Mouse (Mus musculus) kidney, postnatal 0 days (tissue): ENCODE results near the gene Hpd. TPM values are rescaled to one million over a fixed set of nuclear protein-coding genes. Genes with fewer than 3 reads are reported as not detected.

Source experiments
- ATAC-seq: fragments of 200-750 bp; cut with Nextera tagmentation; replicated peaks from 2 replicates; pipeline ENCODE4 v1.8.0; 2017; ENCODE audit warnings: low read depth, moderate number of reproducible peaks, moderate TSS enrichment, moderate library complexity; ENCODE audit not compliant: low FRiP score
- DNase-seq: peaks from one replicate; pipeline ENCODE4 v3.0.0-alpha.2; 2016; ENCODE audit warnings: low spot score
- H3K27ac ChIP-seq: fragments of 300-500 bp; sonication (generic); 2 replicates; pipeline ENCODE4 v1.5.1; 2014; ENCODE audit warnings: mild to moderate bottlenecking
- H3K27me3 ChIP-seq: fragments of 300-500 bp; sonication (generic); 2 replicates; pipeline ENCODE4 v1.6.1; 2014; ENCODE audit warnings: low read length, mixed read lengths; ENCODE audit not compliant: insufficient read depth
- H3K36me3 ChIP-seq: fragments of 300-500 bp; sonication (generic); 2 replicates; pipeline ENCODE4 v1.6.1; 2014; ENCODE audit warnings: low read length, mixed read lengths; ENCODE audit not compliant: insufficient read depth
- H3K4me1 ChIP-seq: fragments of 300-500 bp; sonication (generic); replicated peaks from 2 replicates; pipeline ENCODE4 v1.6.1; 2014; ENCODE audit warnings: antibody characterized with exemption, low read length, mixed read lengths; ENCODE audit not compliant: insufficient read depth
- H3K4me2 ChIP-seq: fragments of 300-500 bp; sonication (generic); 2 replicates; pipeline ENCODE4 v1.6.1; 2014; ENCODE audit warnings: mild to moderate bottlenecking, low read length, moderate library complexity, mixed read lengths
- H3K4me3 ChIP-seq: fragments of 300-500 bp; sonication (generic); replicated peaks from 2 replicates; pipeline ENCODE4 v1.5.1; 2014; ENCODE audit warnings: low read depth, low read length
- H3K9ac ChIP-seq: fragments of 300-500 bp; sonication (generic); 2 replicates; pipeline ENCODE4 v1.6.1; 2014; ENCODE audit warnings: low read depth, low read length
- H3K9me3 ChIP-seq: fragments of 300-500 bp; sonication (generic); replicated peaks from 2 replicates; pipeline ENCODE4 v1.6.1; 2016; ENCODE audit warnings: low read length, inconsistent platforms, mixed read lengths
- CTCF ChIP-seq: IDR thresholded peaks from 2 replicates; pipeline ENCODE4 v1.5.1; 2016; ENCODE audit warnings: antibody characterized with exemption, low read depth, mild to moderate bottlenecking, moderate library complexity
- WGBS: fragments of 180-500 bp; shearing (Covaris S2); extraction: QIAGEN DNeasy Blood & Tissue Kit; methylation state at CpG from one replicate; pipeline ENCODE4 v1.1.7; 2014; 5-methylcytosine and 5-hydroxymethylcytosine counted together
- polyA plus RNA-seq: library from polyadenylated mRNA; unstranded; fragments of >200 nt; fragmentation: Nextera tagmentation; extraction: Ambion mirVana; gene quantifications from 2 replicates; pipeline ENCODE4 v1.2.1, GENCODE M21; 2015

The Hpd gene
- polyA plus RNA-seq, 1 experiment from 2014 or later: 0.45 TPM

DNA sequence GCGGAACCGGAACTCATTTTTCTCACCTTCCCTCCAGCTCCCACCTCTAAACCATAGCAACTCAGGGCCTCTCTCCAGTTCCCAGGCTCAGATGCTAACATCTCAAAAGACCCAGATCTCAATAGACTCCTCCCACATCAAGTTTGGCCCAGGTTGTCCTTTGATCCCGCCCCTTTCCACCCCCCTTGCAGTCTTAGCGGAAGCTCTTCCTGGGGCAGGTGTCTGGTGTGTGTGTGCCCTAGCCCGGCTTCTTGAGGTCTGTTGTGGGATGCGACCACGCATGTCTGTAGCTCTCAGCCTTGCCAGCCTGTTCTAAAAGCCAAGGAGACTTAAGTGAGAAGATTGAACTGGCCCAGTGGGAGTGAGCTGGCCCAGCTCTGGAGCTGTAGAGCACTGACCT, 31.9 kb downstream of the Hpd start:
- no peak for ATAC-seq
- H3K4me1 ChIP-seq: peaks cover 27% of the 10 kb centered on the region
- no peaks in the 10 kb centered on the region for H3K27me3 ChIP-seq
- H3K9me3 ChIP-seq: no peaks in the 10 kb centered on the region
- TF ChIP-seq CTCF: no peak
- WGBS: 13% methylated on average over 7 of the region's 7 CpGs
- H3K36me3 ChIP-seq: peaks cover 63% of the 10 kb centered on the region
- peak overlapping the region; percentile 56 for H3K4me2 ChIP-seq
- DNase-seq: no peak
- no peak overlapping the region for H3K9ac ChIP-seq
- 0 out of 2 replicates have a peak overlapping the region, but pooled peaks have one; percentile 47 for H3K27ac ChIP-seq
- H3K4me3 ChIP-seq: peak overlapping the region; percentile 21

DNA sequence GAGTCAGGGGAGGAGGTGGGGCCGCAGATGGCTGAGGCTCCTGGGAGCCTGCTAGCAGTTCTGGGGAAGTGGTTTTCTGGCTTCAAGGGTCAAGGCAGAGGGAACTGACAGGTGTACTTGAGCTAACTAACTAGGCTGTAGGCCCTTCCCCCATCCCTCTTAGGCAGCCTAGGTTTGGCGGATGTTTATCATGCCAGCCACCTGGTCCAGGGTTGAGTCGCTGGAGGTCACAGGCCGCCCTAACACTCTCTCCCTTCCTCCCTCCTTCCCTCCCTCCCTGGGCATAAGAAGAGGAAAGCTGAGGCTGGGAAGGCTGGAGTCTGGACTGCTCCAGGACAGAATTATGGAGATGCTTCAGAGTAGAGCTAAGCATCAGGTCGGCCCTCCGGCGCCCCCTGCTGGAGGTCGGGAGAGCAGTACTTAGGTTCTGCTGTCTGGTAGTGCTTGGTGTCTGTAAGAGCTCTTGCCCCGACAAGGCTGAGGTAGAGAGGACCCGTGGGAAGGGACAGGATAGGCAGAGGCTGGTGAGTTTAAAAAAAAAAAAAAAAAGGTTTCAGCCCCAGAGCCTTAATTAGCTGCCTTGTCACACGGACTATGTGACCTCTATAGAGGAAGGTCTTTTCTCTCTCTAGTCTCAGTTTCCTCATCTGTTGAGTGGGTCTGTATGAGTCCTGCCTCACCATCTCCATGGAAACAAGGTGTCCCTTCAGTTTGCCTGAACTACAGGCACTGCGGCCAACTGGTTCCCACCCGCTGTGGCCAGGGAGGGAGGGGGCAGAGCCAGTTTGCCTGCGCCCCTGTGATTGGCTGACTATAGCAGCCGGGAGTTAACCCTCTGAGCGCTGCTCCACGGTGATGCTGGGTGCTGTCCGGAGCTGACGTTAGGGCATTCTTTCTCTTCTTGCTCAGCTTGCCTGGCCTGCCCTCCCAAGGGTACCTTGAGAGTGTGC, 32.8 kb downstream of the Hpd start:
- H3K4me1 ChIP-seq: peaks cover 35% of the 10 kb centered on the region
- H3K36me3 ChIP-seq: peaks cover 63% of the 10 kb centered on the region
- H3K4me3 ChIP-seq: peak overlapping the region; percentile 21
- peak; percentile 93 for TF ChIP-seq CTCF
- DNase-seq (peak; percentile 95), ATAC-seq (peak; percentile 78)
- H3K9ac ChIP-seq: peak overlapping the region; percentile 15; the same call in 1 of the 2 replicates
- no peaks in the 10 kb centered on the region for H3K27me3 ChIP-seq
- H3K27ac ChIP-seq: peak overlapping the region; percentile 50
- 4% methylated on average over 19 of the region's 19 CpGs for WGBS
- peak overlapping the region; percentile 56 for H3K4me2 ChIP-seq
- H3K9me3 ChIP-seq: no peaks in the 10 kb centered on the region

DNA sequence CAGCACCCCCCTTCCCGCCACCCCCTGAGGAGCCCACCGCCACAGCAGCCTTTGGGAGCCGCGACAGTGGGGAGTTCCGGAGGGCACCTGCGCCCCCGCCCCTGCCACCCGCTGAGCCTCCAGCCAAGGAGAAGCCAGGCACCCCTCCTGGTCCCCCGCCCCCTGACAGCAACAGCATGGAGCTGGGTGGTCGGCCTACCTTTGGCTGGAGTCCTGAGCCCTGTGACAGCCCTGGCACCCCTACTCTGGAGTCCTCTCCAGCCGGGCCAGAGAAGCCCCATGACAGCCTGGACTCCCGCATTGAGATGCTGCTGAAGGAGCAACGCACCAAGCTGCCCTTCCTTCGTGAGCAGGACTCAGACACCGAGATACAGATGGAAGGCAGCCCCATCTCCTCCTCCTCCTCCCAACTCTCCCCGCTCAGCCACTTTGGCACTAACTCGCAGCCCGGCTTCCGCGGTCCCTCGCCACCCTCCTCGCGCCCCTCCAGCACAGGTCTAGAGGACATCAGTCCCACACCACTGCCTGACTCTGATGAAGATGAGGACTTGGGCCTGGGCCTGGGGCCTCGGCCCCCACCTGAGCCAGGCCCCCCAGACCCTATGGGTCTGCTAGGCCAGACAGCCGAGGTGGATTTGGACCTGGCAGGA, 34.3 kb downstream of the Hpd start:
- TF ChIP-seq CTCF: no peak
- Histone ChIP-seq H3K27ac (no peak overlapping the region), H3K9ac (no peak overlapping the region), H3K9me3 (no peaks in the 10 kb centered on the region), H3K36me3 (peaks cover 51% of the 10 kb centered on the region), H3K4me2 (no peak overlapping the region), H3K4me1 (peaks cover 43% of the 10 kb centered on the region), H3K4me3 (no peak overlapping the region), H3K27me3 (no peaks in the 10 kb centered on the region)
- 86% methylated on average over 25 of the region's 25 CpGs for WGBS
- DNase-seq (no peak), ATAC-seq (no peak)

DNA sequence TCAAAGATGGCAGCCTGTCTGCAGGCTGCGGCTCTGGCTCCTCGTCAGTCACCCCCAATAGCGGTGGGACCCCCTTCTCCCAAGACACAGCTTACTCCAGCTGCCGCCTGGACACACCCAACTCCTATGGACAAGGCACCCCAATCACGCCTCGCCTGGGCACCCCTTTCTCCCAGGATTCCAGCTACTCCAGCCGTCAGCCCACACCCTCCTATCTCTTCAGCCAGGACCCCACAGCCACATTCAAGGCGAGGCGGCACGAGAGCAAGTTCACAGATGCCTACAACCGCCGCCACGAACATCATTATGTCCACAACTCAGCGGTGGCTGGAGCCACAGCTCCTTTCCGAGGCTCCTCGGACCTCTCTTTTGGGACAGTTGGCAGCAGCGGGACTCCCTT, 35.0 kb downstream of the Hpd start:
- Histone ChIP-seq H3K9me3 (no peaks in the 10 kb centered on the region), H3K4me1 (peaks cover 43% of the 10 kb centered on the region), H3K9ac (no peak overlapping the region), H3K4me2 (no peak overlapping the region), H3K27me3 (no peaks in the 10 kb centered on the region), H3K36me3 (peaks cover 44% of the 10 kb centered on the region), H3K27ac (no peak overlapping the region), H3K4me3 (no peak overlapping the region)
- WGBS: 87% methylated on average over 17 of the region's 17 CpGs
- ATAC-seq: no peak
- TF ChIP-seq CTCF: no peak
- no peak for DNase-seq

DNA sequence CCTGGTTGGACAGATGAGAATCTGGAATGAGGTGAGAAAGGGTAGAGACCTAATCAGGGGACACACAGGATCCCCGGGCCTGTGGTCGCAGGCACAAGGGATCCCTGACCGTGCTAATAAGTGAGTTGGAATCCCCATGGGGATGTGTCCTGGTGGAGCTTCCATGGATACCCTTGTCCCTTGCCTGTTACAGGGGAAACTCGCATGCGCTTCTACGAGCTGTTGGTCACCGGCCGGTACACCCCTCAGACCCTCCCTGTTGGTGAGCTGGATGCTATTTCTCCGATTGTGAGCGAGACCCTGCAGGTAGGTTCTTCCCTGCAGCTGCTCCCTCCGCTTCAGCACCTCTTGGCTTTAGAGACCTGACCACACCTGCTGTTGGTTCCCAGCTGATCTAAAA, 36.2 kb downstream of the Hpd start:
- peaks cover 34% of the 10 kb centered on the region for H3K36me3 ChIP-seq
- H3K4me2 ChIP-seq: no peak overlapping the region
- no peak overlapping the region for H3K4me3 ChIP-seq
- no peak for TF ChIP-seq CTCF
- H3K27me3 ChIP-seq: no peaks in the 10 kb centered on the region
- no peak overlapping the region for H3K27ac ChIP-seq
- ATAC-seq: no peak
- no peaks in the 10 kb centered on the region for H3K9me3 ChIP-seq
- WGBS: 88% methylated on average over 11 of the region's 11 CpGs
- no peak overlapping the region for H3K9ac ChIP-seq
- H3K4me1 ChIP-seq: peaks cover 40% of the 10 kb centered on the region
- DNase-seq: no peak

DNA sequence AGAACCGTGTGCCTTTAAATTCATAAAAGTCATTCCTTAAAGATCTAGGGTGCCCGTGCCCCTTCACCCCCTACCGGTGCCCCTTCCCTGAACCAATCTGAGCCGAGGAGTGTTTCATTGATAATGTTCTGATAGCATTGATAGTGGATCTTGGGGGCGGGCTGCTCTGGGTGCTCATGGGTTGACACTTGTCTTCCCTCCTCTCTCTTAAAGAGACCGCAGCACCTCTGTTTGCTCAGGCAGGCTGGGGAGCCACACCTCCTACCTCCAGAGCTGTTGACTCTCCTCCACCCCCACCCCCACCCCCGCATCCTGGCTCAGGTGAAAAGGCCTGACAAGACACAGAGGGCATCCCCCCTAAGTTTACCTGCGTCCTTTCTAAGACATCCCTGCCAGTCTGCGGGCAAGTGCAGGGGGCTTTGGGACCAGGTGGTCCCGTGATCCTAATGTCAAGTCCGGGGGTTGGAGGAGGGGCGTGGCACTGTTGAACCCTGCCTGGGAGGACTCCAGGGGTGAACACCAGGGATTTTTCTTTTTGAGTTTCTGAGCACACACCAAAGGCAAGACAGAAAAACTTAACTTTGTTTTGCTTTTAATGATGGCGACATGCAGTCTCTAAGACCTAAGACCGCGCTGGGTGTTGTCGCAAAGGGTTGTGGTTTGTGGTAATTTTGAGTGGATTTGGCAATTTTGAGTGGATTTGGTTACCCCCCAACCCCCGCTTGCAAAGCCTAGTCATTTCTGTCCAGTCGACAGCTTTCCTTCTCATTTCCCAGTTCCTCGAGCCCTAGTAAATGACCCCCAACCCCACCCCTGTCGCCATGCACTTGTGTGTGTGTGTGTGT, 37.6 kb downstream of the Hpd start:
- H3K36me3 ChIP-seq: peaks cover 26% of the 10 kb centered on the region
- TF ChIP-seq CTCF: no peak
- WGBS: 33% methylated on average over 20 of the region's 20 CpGs
- ATAC-seq: no peak
- H3K9me3 ChIP-seq: no peaks in the 10 kb centered on the region
- H3K9ac ChIP-seq: 0 out of 2 replicates have a peak overlapping the region, but pooled peaks have one; percentile 98
- H3K27ac ChIP-seq: no peak overlapping the region
- H3K27me3 ChIP-seq: no peaks in the 10 kb centered on the region
- H3K4me1 ChIP-seq: peaks cover 29% of the 10 kb centered on the region
- DNase-seq: no peak
- H3K4me2 ChIP-seq: peak overlapping the region; percentile 100
- H3K4me3 ChIP-seq: peak overlapping the region; percentile 87
